Comparison of ENCODE assay signal across 9 mouse cellular contexts in genomic region chr12:86518746-86519145, GRCm38 (mm10).
DNase-seq lines count a peak whose midpoint lies in the region; ATAC-seq and TF ChIP-seq lines count a peak whose summit lies in the region.
"Had no signal": no experiment of that assay in that cellular context is flagged by ENCODE, and none has a peak within 500 bp of the region (broad histone marks: within the 10 kb centered on the region; RNA-seq: fewer than 3 reads in every experiment).

No protein-coding gene starts in this region.

- H3K27ac ChIP-seq in hindbrain, embryonic 15.5 days (replicated peaks), result no peak overlapping the region
- H3K27ac ChIP-seq in midbrain, postnatal 0 days (ENCODE audit: low read depth, low read length), result no peak overlapping the region

- H3K9me3 ChIP-seq in hindbrain, embryonic 15.5 days, result no peaks in the 10 kb centered on the region
- no peaks in the 10 kb centered on the region for H3K9me3 ChIP-seq in midbrain, postnatal 0 days (ENCODE audit: low read length)

- H3K4me3 ChIP-seq in hindbrain, embryonic 15.5 days, result no peak overlapping the region
- H3K4me3 ChIP-seq in midbrain, postnatal 0 days (ENCODE audit: low read depth, low read length), result no peak overlapping the region
- H3K4me3 ChIP-seq: megakaryocyte, embryonic 14.5 days had no signal

- WGBS in hindbrain, embryonic 15.5 days, result 26% methylated on average over 18 of the region's 18 CpGs
- WGBS in midbrain, postnatal 0 days, result 24% methylated on average over 18 of the region's 18 CpGs

- TF ChIP-seq CTCF in midbrain, postnatal 0 days (IDR thresholded peaks at IDR 0.05), result 0 out of 2 replicates have a peak, but pooled peaks have one; percentile 2

- DNase-seq in embryo, embryonic 11 days, result peak; percentile 35
- no peak for DNase-seq in embryo, embryonic 9.5 days (ENCODE audit: extremely low spot score)
- peak; percentile 9 to 18 for DNase-seq in cerebellum, adult 18-20 months
- peak; percentile 46 for DNase-seq in midbrain, postnatal 0 days (ENCODE audit: low spot score)
- DNase-seq in gastrocnemius, adult 18-20 months (ENCODE audit: low spot score), result no peak
- no peak for DNase-seq in gastrocnemius, postnatal 25 days

- H3K27me3 ChIP-seq in hindbrain, embryonic 15.5 days, result no peaks in the 10 kb centered on the region
- 0 out of 2 replicates have a peak, but pooled peaks cover 4% of the 10 kb centered on the region for H3K27me3 ChIP-seq in midbrain, postnatal 0 days (ENCODE audit: insufficient read depth, low read length)

- H3K9ac ChIP-seq in hindbrain, embryonic 15.5 days, result no peak overlapping the region
- H3K9ac ChIP-seq in midbrain, postnatal 0 days (replicated peaks; ENCODE audit: low read length, poor library complexity, severe bottlenecking), result no peak overlapping the region

- H3K36me3 ChIP-seq in hindbrain, embryonic 15.5 days, result no peaks in the 10 kb centered on the region
- no peaks in the 10 kb centered on the region for H3K36me3 ChIP-seq in midbrain, postnatal 0 days (ENCODE audit: insufficient read depth, low read length)

- H3K4me2 ChIP-seq in hindbrain, embryonic 15.5 days, result peak overlapping the region; percentile 17
- H3K4me2 ChIP-seq in midbrain, postnatal 0 days (ENCODE audit: low read depth, low read length, poor library complexity, severe bottlenecking), result peak overlapping the region; percentile 18; the same call in 1 of the 2 replicates

- H3K4me1 ChIP-seq in hindbrain, embryonic 15.5 days (replicated peaks), result peaks cover 10% of the 10 kb centered on the region
- H3K4me1 ChIP-seq in midbrain, postnatal 0 days (ENCODE audit: insufficient read depth, low read length), result no peaks in the 10 kb centered on the region
- H3K4me1 ChIP-seq: megakaryocyte, embryonic 14.5 days had no signal

- ATAC-seq in hindbrain, embryonic 15.5 days (ENCODE audit: low FRiP score, low read depth), result no peak
- ATAC-seq in midbrain, postnatal 0 days (ENCODE audit: low FRiP score), result no peak
- ATAC-seq in erythroblast, adult 5-6 weeks (replicated peaks; ENCODE audit: low FRiP score, poor library complexity, severe bottlenecking), result no peak

Comparison
In these comparisons a context has a peak if more than half of its experiments do, and no peak if none do; other contexts are left out.
1. DNase-seq: peak in embryo, embryonic 11 days (single experiment), cerebellum, adult 18-20 months (2 of 2) and midbrain, postnatal 0 days (single experiment); none in embryo, embryonic 9.5 days (single experiment), gastrocnemius, adult 18-20 months (single experiment) and gastrocnemius, postnatal 25 days (single experiment).